Mouse (Mus musculus) CH12.LX (cell line): ENCODE measurements around the gene Mst1. TPM values are rescaled to one million over a fixed set of nuclear protein-coding genes. Genes with fewer than 3 reads are reported as not detected.

ENCODE experiments used
- DNase-seq: peaks from one replicate; pipeline ENCODE4 v3.0.0-alpha.2; 2013; ENCODE audit errors: extremely low read depth
- H3K27ac ChIP-seq: 2 replicates; pipeline ENCODE4 v1.5.1; 2012; ENCODE audit warnings: low read depth, mild to moderate bottlenecking, control low read depth, moderate library complexity; ENCODE audit not compliant: insufficient read depth
- H3K27me3 ChIP-seq: replicated peaks from 2 replicates; pipeline ENCODE3; 2012; ENCODE audit warnings: inconsistent platforms
- H3K36me3 ChIP-seq, 2 experiments: replicated peaks in 1 of 2; 2 replicates each; pipeline versions ENCODE3 to v1.6.1; 2012; ENCODE audit warnings: inconsistent platforms in 1 of 2, low read length in 1 of 2, mild to moderate bottlenecking in 1 of 2, mixed read lengths in 1 of 2, moderate library complexity in 1 of 2; ENCODE audit not compliant: control insufficient read depth in 1 of 2, insufficient read depth in 1 of 2
- H3K4me1 ChIP-seq, 2 experiments: 2 replicates each; pipeline ENCODE4 v1.6.1; 2012; ENCODE audit warnings: inconsistent platforms in 1 of 2, moderate library complexity in 1 of 2; ENCODE audit not compliant: insufficient read depth in 2 of 2, control insufficient read depth in 1 of 2
- H3K4me2 ChIP-seq: 2 replicates; pipeline ENCODE4 v1.6.1; 2012; ENCODE audit warnings: low read depth, mild to moderate bottlenecking, control low read depth; ENCODE audit not compliant: poor library complexity, insufficient read depth, severe bottlenecking
- H3K4me3 ChIP-seq, 3 experiments: fragments of 150-350 bp in 1 of 3; sonication (generic) in 1 of 3; replicated peaks in 1 of 3; 2 replicates each; pipeline versions ENCODE3 to v1.5.1; 2011 to 2012; ENCODE audit warnings: low read depth in 2 of 3, low read length in 2 of 3, mild to moderate bottlenecking in 2 of 3, moderate library complexity in 2 of 3, control low read depth in 1 of 3, improper control_type of control experiment in 1 of 3, inconsistent platforms in 1 of 3, mixed read lengths in 1 of 3; ENCODE audit not compliant: poor library complexity in 1 of 3
- H3K79me2 ChIP-seq: replicated peaks from 2 replicates; pipeline ENCODE4 v1.6.1; 2012; ENCODE audit warnings: mild to moderate bottlenecking, moderate library complexity; ENCODE audit not compliant: control insufficient read depth, poor library complexity, insufficient read depth, severe bottlenecking; ENCODE audit errors: extremely low read depth
- H3K9ac ChIP-seq: 2 replicates; pipeline ENCODE4 v1.6.1; 2012; ENCODE audit warnings: low read depth, mild to moderate bottlenecking, control low read depth, moderate library complexity; ENCODE audit not compliant: insufficient read depth
- H3K9me3 ChIP-seq: replicated peaks from 2 replicates; pipeline ENCODE3; 2012; ENCODE audit warnings: low read length, inconsistent platforms, mixed read lengths
- CTCF ChIP-seq, 2 experiments: IDR thresholded peaks in 1 of 2; conservative IDR thresholded peaks in 1 of 2; 2 replicates each; pipeline ENCODE4 v1.5.1; 2011 to 2012; ENCODE audit warnings: low read depth in 2 of 2, low read length in 2 of 2, improper control_type of control experiment in 1 of 2, inconsistent platforms in 1 of 2, mild to moderate bottlenecking in 1 of 2, moderate library complexity in 1 of 2
- ELF1 ChIP-seq: IDR thresholded peaks from 2 replicates; pipeline ENCODE4 v1.6.1; 2014; ENCODE audit warnings: low read depth, mild to moderate bottlenecking, inconsistent platforms, low read length, improper control_type of control experiment
- ETS1 ChIP-seq: conservative IDR thresholded peaks from 2 replicates; pipeline ENCODE4 v1.6.1; 2012; ENCODE audit warnings: low read depth, mild to moderate bottlenecking, inconsistent platforms, low read length, improper control_type of control experiment, moderate library complexity
- GABPA ChIP-seq: IDR thresholded peaks from 2 replicates; pipeline ENCODE4 v1.6.1; 2012; ENCODE audit warnings: low read depth, low read length, improper control_type of control experiment, inconsistent platforms; ENCODE audit not compliant: insufficient replicate concordance
- HCFC1 ChIP-seq: IDR thresholded peaks from 2 replicates; pipeline ENCODE4 v1.6.1; 2012; ENCODE audit warnings: low read depth, mild to moderate bottlenecking, inconsistent platforms, low read length, improper control_type of control experiment
- MEF2A ChIP-seq: IDR thresholded peaks from 2 replicates; pipeline ENCODE4 v1.6.1; 2014; ENCODE audit warnings: low read depth, mild to moderate bottlenecking, inconsistent platforms, low read length, improper control_type of control experiment, borderline replicate concordance
- NELFE ChIP-seq: IDR thresholded peaks from 2 replicates; pipeline ENCODE4 v1.6.1; 2011; ENCODE audit warnings: low read depth, low read length, improper control_type of control experiment
- SMC3 ChIP-seq: IDR thresholded peaks from 2 replicates; pipeline ENCODE4 v1.6.1; 2011; ENCODE audit warnings: low read depth, low read length, improper control_type of control experiment
- TCF12 ChIP-seq: IDR thresholded peaks from 2 replicates; pipeline ENCODE4 v1.6.1; 2014; ENCODE audit warnings: low read depth, mild to moderate bottlenecking, inconsistent platforms, low read length, improper control_type of control experiment
- USF2 ChIP-seq: conservative IDR thresholded peaks from 2 replicates; pipeline ENCODE4 v1.6.1; 2011; ENCODE audit warnings: low read depth, low read length, improper control_type of control experiment
- dilution Hi-C: fragments of 300-500 bp; cut with MboI; formaldehyde crosslinking; loops from 2 replicates; pipeline ENCODE4 v1.14.3; 2020; ENCODE audit warnings: low sequenced_read_pairs; ENCODE audit not compliant: extremely low pct_unique_long_range_greater_than_20kb, extremely low pct_ligation_motif_present
- in situ Hi-C: fragments of 300-500 bp; cut with MboI; formaldehyde crosslinking; loops from 3 replicates; pipeline ENCODE4 v1.14.3; 2019; ENCODE audit warnings: low sequenced_read_pairs, low pct_ligation_motif_present, low pct_unique_long_range_greater_than_20kb, mixed read lengths
- polyA plus RNA-seq: library from polyadenylated mRNA; unstranded; fragments of >175 nt; gene quantifications from 2 replicates; pipeline ENCODE4 v1.2.1, GENCODE M21; 2012; ENCODE audit warnings: low read depth; ENCODE audit not compliant: insufficient read length
- total RNA-seq, 2 experiments: library from RNA; depleted of rRNA; stranded (reverse); fragments of 300-350 nt in 1 of 2; fragments of >200 nt in 1 of 2; gene quantifications; 2 replicates each; pipeline ENCODE4 v1.2.3; 2012 to 2014

The Mst1 gene
- total and polyA plus RNA-seq, 3 experiments, result 16.9 to 59.6 (median 21.4) TPM

- H3K4me3 ChIP-seq, result no peak overlapping the region
- no peaks in the 10 kb centered on the region for H3K9me3 ChIP-seq
- H3K4me1 ChIP-seq, result peaks cover 28 to 69% of the 10 kb centered on the region in 2 experiments
- no peak for DNase-seq
- no peak overlapping the region for H3K4me2 ChIP-seq
- H3K36me3 ChIP-seq, result no peaks in the 10 kb centered on the region
- H3K79me2 ChIP-seq, result no peaks in the 10 kb centered on the region
- no peak overlapping the region for H3K27ac ChIP-seq
- H3K9ac ChIP-seq, result no peak overlapping the region
- in situ Hi-C loops, result no loop called here
- dilution Hi-C loops, result no loop called here
- H3K27me3 ChIP-seq, result peaks cover 3% of the 10 kb centered on the region
- no peak for TF ChIP-seq TCF12
- no peak for TF ChIP-seq SMC3
- TF ChIP-seq USF2, result no peak
- TF ChIP-seq NELFE, result no peak
- no peak for TF ChIP-seq HCFC1
These were observed 46.4 kb downstream of the Mst1 start for GRCm38 (mm10) chr9:108126436-108127180.

DNA sequence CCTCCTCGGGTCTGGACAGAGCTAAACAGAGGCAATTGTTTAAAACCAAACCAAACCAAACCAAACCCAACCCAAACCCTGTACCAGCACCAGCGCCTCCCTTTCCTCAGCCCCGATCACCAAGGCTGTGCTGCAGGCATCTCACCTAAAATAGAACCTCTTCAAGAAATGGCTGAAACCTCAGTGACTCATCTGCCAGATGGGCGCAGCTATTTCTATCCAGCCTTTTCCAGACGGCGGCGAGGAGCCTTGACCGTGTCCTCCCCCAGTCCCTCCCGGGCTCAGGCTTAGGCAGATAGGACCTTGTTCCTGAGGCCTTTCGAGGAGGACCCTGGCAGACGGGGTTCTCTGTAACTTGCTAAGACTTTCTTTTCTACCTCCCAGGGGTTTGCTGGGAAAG lies 48.0 kb downstream of the Mst1 start:
- peaks cover 27 to 57% of the 10 kb centered on the region in 2 experiments for H3K4me1 ChIP-seq
- no peaks in the 10 kb centered on the region for H3K36me3 ChIP-seq
- no peaks in the 10 kb centered on the region for H3K9me3 ChIP-seq
- H3K4me3 ChIP-seq, result no peak overlapping the region
- no peak overlapping the region for H3K4me2 ChIP-seq
- DNase-seq, result no peak
- H3K9ac ChIP-seq, result no peak overlapping the region
- H3K27ac ChIP-seq, result no peak overlapping the region
- H3K79me2 ChIP-seq, result no peaks in the 10 kb centered on the region
- dilution Hi-C loops (no loop called here), in situ Hi-C loops (no loop called here)
- peaks cover 6% of the 10 kb centered on the region for H3K27me3 ChIP-seq
- TF ChIP-seq GABPA, result no peak
- TF ChIP-seq ELF1, result no peak
- no peak for TF ChIP-seq CTCF (conservative IDR thresholded peaks at IDR 0.05 in 1 of 2, IDR thresholded peaks at IDR 0.05 in 1 of 2; ENCODE audit: low read depth in 2 of 2, low read length in 2 of 2)
- 0 out of 2 replicates have a peak, but pooled peaks have one; percentile 21 for TF ChIP-seq ETS1
- 0 out of 2 replicates have a peak, but pooled peaks have one; percentile 24 for TF ChIP-seq MEF2A
- TF ChIP-seq, all 38 proteins: peak for 2
